Mouse (Mus musculus) spleen, postnatal 4 days (tissue): ENCODE data around the gene Veph1.

Experiments used
- DNase-seq, 2 experiments: peaks; one replicate each; pipeline ENCODE4 v3.0.0; 2022; ENCODE audit warnings: low spot score in 2 of 2

The Veph1 gene

DNA sequence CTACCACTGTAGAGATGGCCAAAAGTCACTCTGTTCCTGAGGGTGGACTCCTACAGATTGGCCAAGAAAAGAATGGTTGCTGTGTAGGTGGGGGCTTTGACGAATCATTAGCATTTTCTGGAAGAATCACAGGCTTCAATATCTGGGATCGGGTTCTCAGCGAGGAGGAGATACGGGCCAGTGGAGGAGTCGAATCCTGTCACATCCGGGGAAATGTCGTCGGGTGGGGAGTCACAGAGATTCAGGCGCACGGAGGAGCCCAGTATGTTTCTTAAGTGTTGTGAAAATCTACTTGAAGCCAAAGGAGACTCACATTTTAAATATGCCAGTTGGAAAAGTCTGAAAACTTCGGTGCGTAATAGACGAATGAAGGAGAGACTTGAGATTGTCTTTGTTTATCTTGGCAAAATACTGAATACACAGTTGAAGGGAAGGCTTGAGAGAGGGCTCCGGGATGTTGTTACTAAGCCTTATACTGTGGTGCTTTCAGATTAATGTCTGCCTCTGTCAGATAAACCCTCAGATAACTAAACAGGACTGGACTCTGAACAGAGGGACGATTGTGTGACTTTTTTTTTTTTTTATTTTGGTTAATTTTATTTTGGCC is 71.6 kb downstream of the Veph1 start:
- no peak for DNase-seq

DNA sequence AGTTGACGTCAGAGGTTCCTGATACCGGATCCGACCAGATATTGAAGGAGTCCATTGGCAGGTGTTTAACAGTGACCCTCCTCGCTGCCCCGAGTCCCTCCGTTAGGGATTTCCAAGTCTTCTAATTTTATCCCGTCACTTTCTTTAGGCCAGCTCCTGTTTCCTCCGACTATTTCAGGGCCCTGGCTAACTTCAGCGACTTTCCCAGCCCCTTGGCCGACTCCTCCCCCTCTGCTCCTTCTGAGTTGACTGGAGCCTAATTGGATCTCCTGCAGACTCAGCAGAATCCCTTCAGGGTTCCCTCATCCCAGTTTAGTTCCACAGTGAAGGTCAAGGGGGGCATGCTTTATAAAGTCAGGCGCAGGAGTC is 75.4 kb downstream of the Veph1 start:
- no peak for DNase-seq

DNA sequence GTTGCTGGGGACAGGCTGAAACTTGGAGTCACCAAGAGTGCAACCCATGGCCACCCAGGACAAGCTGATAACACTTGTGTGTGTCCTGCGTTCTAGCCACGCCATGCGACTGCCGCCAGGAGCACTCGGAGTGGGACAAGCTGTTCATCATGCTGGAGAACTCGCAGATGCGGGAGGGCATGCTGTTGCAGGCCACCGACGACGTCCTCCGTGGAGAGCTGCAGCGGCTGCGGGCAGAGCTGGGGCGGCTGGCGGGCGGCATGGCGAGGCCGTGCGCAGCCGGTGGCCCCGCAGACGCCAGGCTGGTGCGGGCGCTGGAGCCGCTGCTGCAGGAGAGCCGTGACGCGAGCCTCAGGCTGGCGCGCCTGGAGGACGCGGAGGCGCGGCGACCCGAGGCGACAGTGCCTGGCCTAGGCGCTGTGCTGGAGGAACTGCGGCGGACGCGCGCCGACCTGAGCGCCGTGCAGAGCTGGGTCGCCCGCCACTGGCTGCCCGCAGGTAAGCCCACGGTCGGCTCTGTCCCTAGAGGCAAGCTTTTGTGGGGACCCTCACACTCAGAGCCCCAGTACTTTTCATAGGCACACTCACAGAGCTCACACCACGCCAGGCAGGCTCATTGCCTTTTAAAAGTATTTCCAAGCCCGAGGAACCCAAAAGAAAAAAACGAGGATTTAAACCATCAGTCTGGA is 75.9 kb downstream of the Veph1 start:
- DNase-seq = no peak

DNA sequence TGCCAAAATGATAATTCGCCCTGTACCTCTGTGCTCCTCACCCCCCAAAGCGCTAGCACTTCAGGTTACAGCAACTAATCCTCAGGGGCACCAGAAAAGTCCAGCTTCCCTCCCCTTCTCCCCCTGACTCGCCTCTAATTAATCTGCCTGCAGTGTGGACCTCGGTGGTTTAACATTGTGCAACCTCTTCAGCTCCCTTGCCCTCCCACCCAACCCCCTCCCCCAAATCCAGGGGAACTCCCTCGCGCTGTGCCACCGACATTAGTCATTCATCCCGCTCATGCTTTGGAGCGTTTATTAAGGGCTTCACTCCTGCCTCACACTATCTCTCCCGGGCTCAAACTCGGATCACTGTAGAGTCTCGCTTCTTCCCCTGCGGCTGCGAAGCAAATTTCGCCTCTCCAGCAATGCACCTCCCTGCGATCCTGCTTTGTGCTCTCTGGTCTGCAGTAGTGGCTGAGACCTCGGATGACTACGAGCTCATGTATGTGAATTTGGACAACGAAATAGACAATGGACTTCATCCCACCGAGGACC is 76.9 kb downstream of the Veph1 start, which contains the start of gene Ptx3:
Gene Ptx3 (plus strand): TSS at position 256 of the 537 bp plus-strand sequence.
- DNase-seq = no peak

DNA sequence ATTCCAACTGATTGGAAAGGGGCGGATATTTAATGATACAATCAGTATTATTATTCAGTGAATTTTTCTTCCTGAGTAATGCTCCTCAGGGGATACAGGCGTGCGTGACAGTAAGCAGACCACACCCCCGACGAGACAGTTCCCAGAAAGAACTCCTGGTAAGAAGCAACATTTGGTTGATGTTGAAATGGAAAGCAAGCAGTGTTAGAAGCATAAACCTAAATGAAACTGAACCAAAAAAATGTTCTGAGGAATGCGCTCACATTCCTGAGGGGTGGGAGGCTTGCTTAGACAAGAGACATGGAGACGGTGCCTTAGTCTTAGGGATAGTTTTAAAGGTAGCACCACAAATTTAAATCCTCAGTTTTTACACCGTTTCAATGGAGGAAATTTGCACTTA is 80.9 kb downstream of the Veph1 start:
- DNase-seq = no peak

DNA sequence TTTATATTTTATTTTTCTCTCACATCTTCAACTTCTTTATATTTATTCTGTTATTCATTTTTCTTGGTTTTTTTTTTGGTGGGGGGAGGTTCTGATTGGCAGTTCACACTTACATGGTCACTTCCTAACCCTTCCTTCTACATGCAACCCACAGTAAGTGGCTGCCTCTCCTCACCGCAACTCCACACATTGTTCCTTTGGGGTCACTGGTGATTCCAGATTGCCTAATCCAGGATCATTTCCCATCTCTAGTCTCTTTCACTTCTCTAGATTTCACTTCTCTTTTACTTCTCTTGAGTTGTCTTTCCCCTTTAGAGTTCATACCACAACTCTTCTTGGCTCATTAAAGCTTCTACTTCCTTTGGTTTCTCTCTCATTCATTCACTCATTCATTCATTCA is 83.1 kb downstream of the Veph1 start:
- no peak for DNase-seq

DNA sequence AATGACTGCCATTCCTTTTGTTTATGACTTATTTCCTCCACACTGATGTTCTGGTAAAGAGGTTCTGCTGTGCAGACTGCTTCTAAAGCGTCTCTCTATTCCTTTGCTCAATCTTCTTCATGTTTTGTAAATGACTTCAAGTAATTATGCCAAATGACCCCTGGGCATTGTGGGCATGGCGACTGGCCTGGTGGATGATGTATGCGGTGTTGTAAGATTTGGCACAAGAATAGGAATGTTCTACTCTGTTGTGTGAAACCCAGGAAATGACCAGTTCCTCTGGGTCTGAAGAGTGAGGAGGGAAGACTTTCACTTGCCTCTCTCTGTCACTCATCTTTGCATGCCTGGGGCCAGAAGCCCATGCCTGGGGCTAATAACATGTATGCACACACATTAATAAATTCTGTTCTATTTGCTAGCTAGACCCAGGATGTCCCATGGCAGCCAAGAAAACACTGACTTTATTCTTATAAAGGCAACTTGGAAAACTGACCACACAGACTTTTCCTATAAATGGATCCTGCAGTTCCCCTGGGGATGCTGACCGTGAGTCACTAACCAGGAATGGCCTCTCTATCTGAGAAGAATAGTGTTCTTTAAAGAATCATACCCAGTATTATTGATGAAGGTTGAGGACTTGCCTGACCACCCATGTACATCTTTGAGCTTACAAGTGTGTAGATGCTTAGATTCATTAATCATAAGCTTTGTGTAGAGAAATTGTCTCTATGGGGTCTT is 87.6 kb downstream of the Veph1 start:
- DNase-seq = no peak

DNA sequence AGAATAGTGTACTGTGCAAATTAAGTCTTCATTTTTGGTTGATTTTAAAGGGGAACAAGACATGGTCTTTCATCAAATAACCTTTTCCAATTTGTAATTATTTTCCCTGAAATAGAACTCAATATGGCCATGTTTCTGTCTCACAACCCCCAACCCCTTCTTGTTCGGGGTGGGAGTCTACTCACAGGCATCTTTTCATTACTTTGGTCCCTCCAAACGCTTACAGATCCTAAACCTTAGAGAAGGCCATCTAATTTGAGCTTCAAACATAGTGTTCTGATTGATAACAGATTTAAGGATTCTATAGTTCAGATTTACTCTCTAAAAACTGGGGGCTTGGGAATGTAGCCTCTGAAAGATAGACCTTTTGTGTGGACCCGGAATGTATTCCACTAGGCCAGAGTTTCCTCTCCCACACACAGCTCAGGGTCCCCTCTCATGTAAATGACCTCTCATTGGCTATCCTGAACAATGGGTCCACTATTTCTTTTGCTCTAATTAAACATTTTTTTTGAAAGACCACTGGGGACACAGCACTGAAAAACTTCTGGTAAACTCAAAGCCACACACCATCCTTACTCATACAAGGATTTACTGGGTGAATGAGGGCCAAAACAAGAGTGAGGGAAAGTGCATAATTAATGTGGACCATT is 102.6 kb downstream of the Veph1 start:
- no peak for DNase-seq

DNA sequence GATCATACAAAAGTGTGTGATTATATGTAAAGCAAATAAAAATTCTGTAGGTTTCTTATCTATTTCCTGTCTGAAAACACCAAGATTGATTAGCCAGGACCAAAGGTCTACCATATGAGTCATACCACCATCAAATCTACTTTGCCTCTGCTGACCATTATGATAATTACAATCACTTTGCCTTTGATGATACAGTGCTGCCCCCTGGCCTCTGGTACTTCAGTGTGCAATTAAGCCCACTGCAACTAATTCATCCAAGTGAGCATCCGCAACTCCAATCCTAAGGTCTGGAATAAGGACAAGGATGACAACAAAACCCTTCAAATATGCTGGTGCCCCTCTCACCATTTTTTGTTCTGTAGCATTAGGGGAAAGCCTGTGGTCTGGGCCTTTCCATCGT is 117.0 kb downstream of the Veph1 start:
- no peak for DNase-seq

DNA sequence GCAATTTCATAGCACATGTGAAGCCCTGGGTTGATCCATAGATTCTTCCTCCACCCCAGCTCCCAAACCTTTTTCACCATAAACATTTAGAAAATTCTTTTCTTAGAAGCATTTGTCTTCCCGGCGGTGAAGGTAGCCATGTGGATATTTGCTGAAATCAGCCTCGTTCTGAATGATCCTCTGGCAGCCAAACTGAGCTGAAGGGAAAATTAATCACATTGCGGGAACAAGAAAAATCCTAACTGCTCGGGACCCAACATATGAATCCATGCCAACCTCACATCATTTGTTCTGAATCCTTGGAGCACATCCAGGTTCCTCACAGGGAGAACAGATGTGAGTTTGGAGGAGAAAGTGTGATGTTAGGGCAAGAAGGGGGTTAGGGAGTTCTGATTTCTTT is 123.7 kb downstream of the Veph1 start:
- no peak for DNase-seq

DNA sequence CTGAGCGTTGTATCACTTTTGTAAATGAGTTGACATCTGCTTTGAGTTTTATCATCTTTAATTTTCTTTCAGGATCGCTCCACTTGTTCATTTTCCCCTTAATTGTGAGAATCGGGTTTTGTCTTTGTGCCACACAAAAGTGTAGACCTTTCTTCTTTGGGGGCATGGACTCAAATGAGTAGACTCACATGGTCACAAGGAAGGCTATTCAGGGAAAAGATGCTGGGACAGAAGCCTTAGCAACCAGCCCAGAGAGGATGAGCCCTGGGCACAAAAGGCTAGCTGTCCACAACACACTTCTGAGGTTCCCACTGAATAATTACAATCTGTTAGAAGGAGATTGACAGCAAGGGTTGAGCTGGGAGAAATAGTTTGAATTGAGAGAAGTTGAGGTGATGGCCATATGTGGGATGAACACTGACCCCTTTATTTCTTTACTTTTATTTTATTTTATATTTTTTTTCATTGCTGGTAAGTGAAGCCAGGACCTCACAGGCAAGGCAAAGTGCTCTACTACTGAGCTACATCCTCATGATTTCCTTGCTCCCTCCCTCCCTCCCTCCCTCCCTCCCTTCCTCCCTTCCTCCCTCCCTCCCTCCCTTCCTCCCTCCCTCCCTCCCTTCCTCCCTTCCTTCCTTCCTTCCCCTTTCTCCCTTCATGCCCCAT is 126.6 kb downstream of the Veph1 start:
- no peak for DNase-seq

DNA sequence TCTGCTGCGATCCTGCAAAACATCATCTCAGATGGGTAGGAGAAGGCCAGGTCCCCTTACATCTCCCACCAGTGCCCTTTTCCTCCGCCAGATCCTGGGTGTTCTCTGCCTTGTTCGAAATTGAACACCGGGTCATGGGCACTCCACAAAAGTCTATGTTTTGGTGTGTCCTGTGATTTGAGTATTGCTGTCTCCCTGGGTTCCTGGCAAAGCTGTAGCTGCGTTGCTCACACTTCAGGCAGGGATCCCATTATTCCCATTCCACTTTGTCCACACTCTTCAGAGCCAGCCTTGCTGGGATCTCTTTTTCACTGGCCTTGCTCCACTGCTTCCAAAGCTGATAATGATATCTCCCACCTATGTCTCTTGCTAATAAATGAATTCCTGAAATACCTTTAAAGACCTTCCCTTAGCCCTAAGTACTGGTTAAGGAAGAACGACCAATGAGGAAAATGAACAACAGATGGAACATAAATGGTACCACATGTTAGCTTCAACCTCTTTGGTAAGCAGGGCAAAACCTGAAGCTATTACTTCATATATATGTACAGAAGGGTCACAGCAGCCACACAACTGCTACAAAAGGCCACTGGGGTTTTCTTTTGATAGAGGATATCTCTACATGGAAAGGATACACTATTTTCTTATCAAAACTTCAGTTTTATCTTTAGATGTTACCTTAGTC is 129.9 kb downstream of the Veph1 start:
- no peak for DNase-seq

DNA sequence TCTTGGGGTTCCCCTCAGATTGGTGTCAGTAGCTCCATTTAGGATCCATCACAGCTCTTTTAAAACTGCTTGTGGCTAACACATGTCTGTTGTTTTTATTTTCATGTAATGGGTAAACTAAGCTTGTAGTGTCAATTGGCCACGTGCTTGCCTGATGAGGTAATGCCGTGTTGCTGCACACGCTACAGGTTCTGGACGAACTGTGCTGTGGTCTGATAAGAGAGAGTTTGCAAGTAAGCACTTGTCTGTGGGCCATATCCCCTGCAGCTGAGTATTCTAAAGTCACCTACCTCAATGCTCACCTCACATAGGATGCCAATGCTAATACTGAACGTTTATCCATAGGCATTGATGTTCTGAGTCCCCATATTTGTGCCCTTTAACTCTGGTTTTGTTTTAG is 131.6 kb downstream of the Veph1 start:
- DNase-seq = no peak

DNA sequence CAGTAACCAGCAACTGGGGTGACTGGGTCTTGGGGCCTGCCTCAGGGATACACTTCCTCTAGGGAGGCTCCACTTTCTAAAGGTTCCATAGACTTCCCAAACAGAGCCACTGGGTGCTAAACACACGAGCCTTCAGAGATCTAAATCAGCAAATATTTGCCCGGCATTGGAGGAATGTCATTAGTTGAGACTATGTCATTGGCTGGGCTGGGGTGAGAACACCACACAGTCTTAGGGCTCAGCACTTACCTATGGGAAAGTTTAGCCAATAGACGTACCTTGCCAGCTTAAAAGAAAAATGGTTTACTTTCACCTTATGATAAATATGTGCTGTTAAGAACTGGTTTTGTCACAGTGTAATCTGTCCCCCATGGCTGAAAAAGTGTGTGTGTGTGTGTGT is 132.1 kb downstream of the Veph1 start:
- DNase-seq = no peak

DNA sequence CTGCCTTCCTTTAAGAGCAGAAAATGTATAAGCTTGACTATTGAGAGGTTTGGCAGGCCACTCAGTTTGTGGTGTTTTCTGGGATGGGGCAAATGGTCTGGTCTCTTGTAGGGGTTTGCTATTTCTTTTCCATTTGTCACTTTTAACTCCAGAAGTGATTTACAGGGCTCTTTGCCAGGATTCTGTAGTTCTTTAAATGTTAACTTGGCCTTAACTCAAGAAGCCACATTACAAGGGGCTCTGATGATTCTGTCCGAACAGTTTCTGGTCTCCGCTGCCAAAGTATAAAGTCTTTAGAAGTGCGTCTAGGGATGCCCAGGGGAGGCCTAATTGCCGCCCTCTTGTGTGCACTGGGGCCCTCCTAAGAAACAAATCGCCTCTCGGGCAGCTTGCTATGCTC is 134.0 kb downstream of the Veph1 start:
- no peak for DNase-seq

DNA sequence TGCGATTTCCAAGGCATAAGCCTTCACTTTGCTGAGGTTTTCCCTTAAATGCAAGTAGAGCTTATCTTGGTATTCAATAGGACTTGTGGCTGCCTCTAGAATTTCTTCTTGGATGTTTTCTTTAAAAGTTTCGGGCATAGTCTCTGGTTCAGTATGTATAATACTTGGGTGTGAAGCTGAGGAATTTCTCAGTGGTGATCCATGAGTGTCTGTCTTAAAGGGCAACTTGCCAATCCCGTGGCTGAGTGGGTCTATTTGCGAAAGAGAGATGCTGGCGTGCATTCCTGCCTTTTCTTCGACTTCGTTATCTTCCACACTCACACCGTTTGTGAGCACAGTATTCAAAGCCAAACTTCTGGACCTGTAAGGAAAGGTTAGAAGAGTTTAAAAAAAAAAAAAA is 138.7 kb downstream of the Veph1 start:
- DNase-seq = no peak

DNA sequence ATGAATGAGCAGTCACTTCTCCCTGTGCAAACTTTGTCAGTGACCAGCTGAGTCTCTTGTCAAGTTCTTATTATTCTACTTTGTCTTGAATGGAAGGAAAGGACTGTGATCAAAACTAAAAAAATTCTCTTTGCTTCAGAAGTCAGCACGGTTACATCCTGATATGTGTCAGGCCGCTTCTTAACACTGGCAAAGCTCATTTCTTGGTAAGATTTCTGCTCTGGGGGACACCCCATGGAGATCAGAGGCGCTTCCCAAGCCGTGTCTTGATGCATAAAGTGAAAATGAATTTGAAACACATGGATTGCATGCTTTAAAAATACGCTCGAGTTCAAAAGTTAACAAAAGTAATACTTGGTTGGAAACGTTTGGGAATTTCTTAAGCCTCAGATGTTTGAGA is 159.0 kb downstream of the Veph1 start:
- no peak for DNase-seq

DNA sequence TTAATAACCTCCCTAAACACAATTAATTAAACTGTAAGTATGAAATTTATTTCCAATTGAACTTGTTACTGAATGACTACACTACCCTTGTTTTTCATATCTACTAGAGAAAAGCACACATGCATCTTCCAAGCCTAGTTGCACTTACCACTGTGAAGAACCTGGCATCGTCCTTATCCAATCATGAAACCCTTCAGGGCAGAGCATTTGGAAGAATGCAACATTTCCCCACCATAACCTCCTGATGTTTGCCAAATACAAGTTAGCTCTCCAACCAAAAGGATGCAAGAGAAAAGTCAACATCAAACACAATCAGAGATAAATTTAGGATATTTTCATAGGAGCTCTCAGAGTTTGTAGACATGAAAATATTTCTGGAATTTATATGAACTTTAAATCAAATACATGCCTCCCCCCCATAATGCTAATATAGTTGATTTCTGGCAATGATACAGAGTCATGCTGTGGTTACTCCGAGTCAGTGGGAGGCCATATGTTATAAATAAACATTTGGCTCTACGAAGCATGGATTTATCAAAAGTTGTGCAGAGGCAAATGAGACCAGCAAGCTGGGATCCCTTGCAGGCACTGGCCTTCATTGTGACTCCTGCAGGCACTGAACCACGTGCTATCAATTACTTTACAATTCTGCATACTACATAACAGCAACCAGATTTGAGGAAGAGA is 165.2 kb downstream of the Veph1 start:
- DNase-seq = no peak

DNA sequence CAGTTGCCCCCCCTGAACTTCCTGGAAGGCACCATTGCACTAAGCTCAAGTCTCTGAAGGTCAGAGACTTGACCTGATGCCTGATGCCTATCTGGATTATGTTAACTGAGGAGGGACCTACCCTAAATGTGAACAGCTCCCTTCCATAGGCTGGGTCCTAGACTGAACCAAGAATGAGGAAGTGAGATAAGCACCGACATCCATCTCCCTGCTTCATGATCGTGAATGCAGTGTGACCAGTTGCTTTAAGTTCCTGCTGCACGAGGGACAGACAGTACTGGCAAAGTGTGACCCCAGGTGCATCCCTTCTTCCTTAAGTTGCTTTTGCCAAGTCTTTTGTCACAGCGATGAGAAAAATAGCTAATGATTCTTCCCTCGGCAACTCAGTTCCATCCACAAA is 166.9 kb downstream of the Veph1 start:
- no peak for DNase-seq

DNA sequence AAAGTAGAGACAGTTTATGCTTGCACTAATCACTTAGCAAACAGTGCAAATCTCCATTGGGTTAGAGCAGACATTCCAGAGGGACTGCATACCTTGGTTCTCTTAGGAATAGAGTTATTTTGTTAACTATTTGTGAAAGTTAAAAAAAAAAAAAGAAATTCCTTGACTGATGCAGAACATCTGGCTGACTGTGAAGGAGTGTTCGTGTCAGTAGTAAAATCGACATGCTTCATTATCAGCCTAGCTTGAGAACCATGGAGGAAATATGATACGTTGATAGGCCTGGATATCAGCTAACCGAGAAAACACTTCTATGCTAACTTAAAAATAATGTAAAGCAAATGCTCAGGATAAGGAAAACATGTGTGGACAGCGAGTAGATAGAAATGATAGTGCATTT is 191.1 kb downstream of the Veph1 start:
- no peak for DNase-seq

DNA sequence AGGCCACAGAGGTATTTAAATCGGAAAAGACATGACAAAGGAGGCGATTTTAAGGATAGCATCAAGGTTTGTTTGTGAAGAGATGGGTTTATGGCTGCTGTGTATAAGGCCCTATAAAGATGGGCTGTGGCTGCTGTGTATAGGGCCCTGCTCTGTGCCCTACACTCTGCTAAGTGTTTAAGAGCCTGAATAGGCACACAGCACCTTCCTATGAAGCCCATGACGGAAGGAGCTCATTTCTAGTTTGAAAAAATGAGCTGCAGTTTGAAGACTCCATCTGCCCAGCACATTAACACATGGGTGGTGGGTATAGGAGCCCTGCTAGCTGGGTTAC is 194.1 kb downstream of the Veph1 start:
- no peak for DNase-seq
